Mouse (Mus musculus) heart, adult 2 months (tissue): ENCODE data around the gene Npas4. TPM values are rescaled to one million over a fixed set of nuclear protein-coding genes. Genes with fewer than 3 reads are reported as not detected.

ENCODE experiments used
- DNase-seq, 2 experiments: peaks; one replicate each; pipeline ENCODE4 v3.0.0; 2021
- H3K27ac ChIP-seq: fragments of 200-600 bp; 2 replicates; pipeline ENCODE4 v1.8.1; 2022
- H3K27me3 ChIP-seq: fragments of 200-500 bp; 2 replicates; pipeline ENCODE4 v1.6.1; 2012; ENCODE audit warnings: mild to moderate bottlenecking, low read length, inconsistent platforms, mixed read lengths; ENCODE audit not compliant: control insufficient read depth, insufficient read depth
- H3K36me3 ChIP-seq: fragments of 200-500 bp; 2 replicates; pipeline ENCODE4 v1.6.1; 2012; ENCODE audit warnings: low read length, inconsistent platforms; ENCODE audit not compliant: control insufficient read depth, insufficient read depth
- H3K4me1 ChIP-seq: fragments of 200-500 bp; 2 replicates; pipeline ENCODE4 v1.6.1; 2011; ENCODE audit warnings: low read length; ENCODE audit not compliant: control insufficient read depth, insufficient read depth
- H3K4me3 ChIP-seq: fragments of 200-600 bp; 2 replicates; pipeline ENCODE4 v1.8.1; 2022
- H3K79me2 ChIP-seq: fragments of 200-500 bp; replicated peaks from 2 replicates; pipeline ENCODE4 v1.6.1; 2012; ENCODE audit warnings: mild to moderate bottlenecking, inconsistent platforms, low read length, moderate library complexity, mixed read lengths; ENCODE audit not compliant: control insufficient read depth, insufficient read depth
- H3K9ac ChIP-seq: fragments of 200-500 bp; 2 replicates; pipeline ENCODE4 v1.6.1; 2012; ENCODE audit warnings: low read depth, mild to moderate bottlenecking, control low read depth, inconsistent platforms, low read length, mixed read lengths
- CTCF ChIP-seq: fragments of 200-600 bp; IDR thresholded peaks from 2 replicates; pipeline ENCODE4 v1.8.1; 2022; ENCODE audit warnings: antibody characterized with exemption, mild to moderate bottlenecking, moderate library complexity
- EP300 ChIP-seq: fragments of 200-500 bp; IDR thresholded peaks from 2 replicates; pipeline ENCODE4 v1.6.1; 2011; ENCODE audit warnings: low read depth, low read length, control low read depth; ENCODE audit not compliant: insufficient read depth
- POLR2A ChIP-seq: fragments of 200-500 bp; IDR thresholded peaks from 2 replicates; pipeline ENCODE4 v1.6.1; 2011; ENCODE audit warnings: mild to moderate bottlenecking, low read depth, low read length, control low read depth; ENCODE audit not compliant: insufficient read depth
- WGBS: fragments of 180-500 bp; shearing (Covaris S2); methylation state at CpG from one replicate; pipeline ENCODE4 v1.1.7; 2018; 5-methylcytosine and 5-hydroxymethylcytosine counted together
- intact Hi-C: fragments of 180-260 bp; cut with DNase I; formaldehyde crosslinking; loops from one replicate; pipeline ENCODE4 v1.15.1; 2025
- polyA plus RNA-seq: library from polyadenylated mRNA; depleted of rRNA; stranded (reverse); fragments of >200 nt; gene quantifications from 2 replicates; pipeline ENCODE4 v1.2.3, GENCODE M21; 2012
- total RNA-seq, 2 experiments: library from RNA; stranded (reverse); gene quantifications; 2 replicates each; pipeline ENCODE4 v1.2.3; 2021

The Npas4 gene
- total and polyA plus RNA-seq, 3 experiments = 0.62 TPM; not detected in 2

DNA sequence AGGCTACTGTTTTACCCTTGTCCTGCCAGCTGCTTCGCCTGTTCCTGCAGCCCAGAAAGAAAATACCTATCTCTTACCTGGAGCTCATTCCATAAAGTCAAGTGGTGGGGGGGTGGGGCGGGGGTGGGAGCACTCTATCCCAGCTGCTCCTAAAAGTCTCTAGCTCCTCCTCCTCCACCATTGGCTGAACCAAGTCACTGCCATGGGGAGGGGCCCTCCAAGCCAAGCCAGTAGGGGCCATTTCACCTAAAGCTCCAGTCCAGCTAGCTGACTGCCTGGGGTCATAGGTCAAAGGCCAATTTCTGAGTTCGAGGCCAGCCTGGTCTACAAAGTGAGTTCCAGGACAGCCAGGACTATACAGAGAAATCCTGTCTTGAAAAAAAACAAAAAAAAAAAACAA is 42.6 kb upstream of the Npas4 start:
- no peak for DNase-seq
- intact Hi-C loops = no loop called here
- H3K36me3 ChIP-seq = no peaks in the 10 kb centered on the region
- H3K27ac ChIP-seq = no peak overlapping the region
- TF ChIP-seq EP300 (no peak), CTCF (no peak), POLR2A (no peak)
- H3K4me1 ChIP-seq = no peaks in the 10 kb centered on the region
- no peak overlapping the region for H3K4me3 ChIP-seq
- no peak overlapping the region for H3K9ac ChIP-seq
- 87% methylated on average over 3 of the region's 3 CpGs for WGBS
- no peaks in the 10 kb centered on the region for H3K79me2 ChIP-seq
- H3K27me3 ChIP-seq = no peaks in the 10 kb centered on the region

DNA sequence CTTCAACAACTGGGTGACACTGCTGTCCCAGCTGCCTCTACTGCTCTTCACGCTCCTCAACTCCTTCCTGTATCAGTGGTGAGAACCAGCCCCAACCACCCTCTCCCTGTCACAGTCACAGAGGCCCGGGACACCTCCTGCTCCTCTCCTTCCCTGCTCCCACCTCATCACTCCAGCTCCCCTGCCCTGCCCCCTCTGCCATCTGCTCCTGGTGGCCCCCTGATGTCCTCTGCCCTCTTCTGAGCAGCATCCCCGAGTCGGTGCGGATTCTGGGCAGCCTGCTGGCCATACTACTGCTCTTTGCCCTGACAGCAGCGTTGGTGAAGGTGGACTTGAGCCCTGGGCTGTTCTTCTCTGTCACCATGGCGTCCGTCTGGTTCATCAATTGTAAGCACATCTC is 36.0 kb upstream of the Npas4 start:
- H3K4me1 ChIP-seq = no peaks in the 10 kb centered on the region
- TF ChIP-seq EP300 (no peak), CTCF (no peak), POLR2A (no peak)
- no peak for DNase-seq
- 82% methylated on average over 8 of the region's 8 CpGs for WGBS
- H3K36me3 ChIP-seq = no peaks in the 10 kb centered on the region
- no peak overlapping the region for H3K4me3 ChIP-seq
- H3K9ac ChIP-seq = no peak overlapping the region
- no peak overlapping the region for H3K27ac ChIP-seq
- no peaks in the 10 kb centered on the region for H3K79me2 ChIP-seq
- intact Hi-C loops = no loop called here
- H3K27me3 ChIP-seq = no peaks in the 10 kb centered on the region

DNA sequence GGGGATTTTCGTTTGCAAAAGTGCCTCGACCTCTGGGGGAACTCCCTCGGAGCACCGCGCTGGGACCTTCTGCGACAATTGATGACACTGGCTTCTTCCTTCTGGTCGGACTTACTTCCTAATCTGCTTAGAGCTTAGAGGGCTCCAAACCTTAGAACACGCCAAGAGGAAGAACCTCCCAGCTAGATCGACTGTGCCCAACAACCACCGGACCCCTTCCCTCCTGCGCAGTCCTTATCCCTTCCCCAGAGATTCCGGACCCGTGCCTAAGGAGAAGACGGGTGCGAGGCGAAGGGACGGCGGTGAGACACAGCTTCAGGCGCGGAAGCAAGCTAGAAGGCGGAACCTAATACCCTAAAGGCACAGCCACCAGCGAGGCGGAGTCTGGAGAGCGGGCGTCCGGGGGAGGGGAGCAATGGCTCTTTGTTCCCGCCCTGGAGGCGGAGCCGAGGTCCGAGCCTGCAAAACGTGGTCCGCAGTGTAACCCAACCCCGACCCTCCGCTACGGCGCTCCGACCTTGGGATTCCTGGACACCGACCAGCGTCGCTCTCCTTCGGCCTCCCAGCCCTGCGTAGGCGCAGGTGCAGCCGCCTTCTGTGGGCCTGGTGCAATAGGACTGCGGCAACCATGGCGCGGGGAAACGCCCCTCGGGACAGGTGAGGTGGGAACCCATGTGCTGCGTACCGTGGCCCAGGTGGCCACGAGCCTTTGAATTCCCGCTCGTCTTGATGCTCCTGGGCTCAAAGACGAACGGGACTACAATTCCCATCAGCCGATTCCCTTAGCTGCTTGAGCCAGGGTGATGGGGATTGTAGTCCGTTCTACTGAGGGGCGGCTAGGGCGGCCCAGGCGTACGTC is 33.7 kb upstream of the Npas4 start, which contains the start of gene Slc29a2:
Gene Slc29a2 (plus strand): TSS at position 240 of the 859 bp plus-strand sequence.
- Histone ChIP-seq H3K4me1 (no peaks in the 10 kb centered on the region), H3K27ac (peak within 1 kb of the TSS; percentile 91), H3K27me3 (no peaks in the 10 kb centered on the region), H3K79me2 (no peaks in the 10 kb centered on the region), H3K4me3 (peak within 1 kb of the TSS; percentile 85), H3K9ac (peak within 1 kb of the TSS; percentile 74), H3K36me3 (no peaks in the 10 kb centered on the region)
- TF ChIP-seq CTCF (no peak), POLR2A (peak; percentile 98), EP300 (peak; percentile 44; the same call in 1 of the 2 replicates)
- DNase-seq = peak; percentile 94 to 95
- under 1% methylated on average over 62 of the region's 62 CpGs for WGBS
- intact Hi-C loops = no loop called here

DNA sequence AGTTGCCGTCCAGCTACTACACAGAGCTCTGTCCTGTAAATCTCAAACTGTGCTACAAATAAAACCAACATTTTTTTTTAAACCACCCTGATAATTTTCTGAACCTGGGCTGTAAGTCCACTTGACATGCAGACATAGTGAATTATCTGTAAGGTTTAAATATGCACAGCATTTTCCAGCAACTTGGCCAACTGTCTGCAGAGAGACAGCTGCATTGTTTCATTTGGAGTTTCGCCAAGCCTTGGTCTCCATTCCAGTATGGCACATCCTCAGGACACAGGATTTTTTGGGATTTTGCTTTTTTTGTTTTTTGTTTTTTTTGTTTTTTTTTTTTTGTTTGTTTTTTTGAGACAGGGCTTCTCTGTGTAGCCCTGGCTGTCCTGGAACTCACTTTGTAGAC is 31.3 kb upstream of the Npas4 start:
- intact Hi-C loops = no loop called here

DNA sequence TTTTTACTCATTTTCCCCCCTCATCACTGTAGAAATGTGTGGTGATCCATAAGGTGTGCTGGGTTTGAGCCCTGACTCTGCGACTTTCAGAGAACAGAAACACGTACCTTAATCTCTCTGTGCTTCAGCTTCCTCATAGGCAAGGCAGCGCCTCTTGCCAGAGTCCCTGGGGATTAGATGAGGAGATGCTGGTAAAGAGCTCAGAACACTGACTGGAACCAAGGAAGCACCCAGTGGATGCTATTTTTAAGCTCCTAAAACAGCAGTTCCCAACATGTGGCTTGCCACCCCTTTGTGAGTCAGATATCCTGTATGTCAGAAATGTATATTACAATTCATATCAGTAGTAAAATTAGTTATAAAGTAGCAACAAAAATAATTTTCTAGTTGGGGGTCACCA is 28.1 kb upstream of the Npas4 start:
- Histone ChIP-seq H3K79me2 (no peaks in the 10 kb centered on the region), H3K4me1 (peaks cover 1% of the 10 kb centered on the region), H3K27ac (no peak overlapping the region), H3K4me3 (no peak overlapping the region), H3K36me3 (no peaks in the 10 kb centered on the region), H3K9ac (no peak overlapping the region), H3K27me3 (no peaks in the 10 kb centered on the region)
- TF ChIP-seq CTCF (no peak), EP300 (no peak), POLR2A (no peak)
- no peak for DNase-seq
- intact Hi-C loops = no loop called here
- 74% methylated on average over 3 of the region's 3 CpGs for WGBS

More for the DNA sequence above, 31.3 kb upstream of the Npas4 start:
- Histone ChIP-seq H3K79me2 (no peaks in the 10 kb centered on the region), H3K36me3 (no peaks in the 10 kb centered on the region), H3K27me3 (no peaks in the 10 kb centered on the region), H3K4me3 (no peak overlapping the region), H3K4me1 (peaks cover 1% of the 10 kb centered on the region), H3K27ac (no peak overlapping the region), H3K9ac (no peak overlapping the region)
- no peak for DNase-seq
- TF ChIP-seq CTCF (no peak), POLR2A (no peak), EP300 (no peak)
- WGBS = 59% methylated on average over 2 of the region's 2 CpGs

DNA sequence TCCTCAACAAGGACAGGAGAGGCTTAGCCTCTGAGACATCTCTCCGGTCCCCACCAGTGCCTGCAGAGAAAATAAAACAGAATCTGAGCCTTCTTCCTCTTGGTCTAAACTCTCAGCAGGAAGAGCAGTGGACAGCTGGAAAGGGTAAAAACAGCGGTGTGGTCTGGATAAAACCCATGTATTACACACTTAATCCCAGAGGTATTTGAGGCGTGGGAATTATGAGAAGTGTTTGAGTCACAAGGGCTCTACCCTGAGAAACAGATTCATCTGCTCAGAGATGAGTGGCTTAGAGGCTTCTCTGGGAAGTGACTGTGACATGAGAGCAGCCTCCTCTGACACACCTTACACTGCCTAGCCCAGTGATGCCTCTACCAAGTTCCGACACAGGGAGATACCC is 27.5 kb upstream of the Npas4 start:
- WGBS = 74% methylated on average over 4 of the region's 4 CpGs
- no peak overlapping the region for H3K9ac ChIP-seq
- intact Hi-C loops = loop anchor here (2.0 kb wide), 1 partner anchor 55 kb away; no protein-coding TSS in a partner anchor
- no peaks in the 10 kb centered on the region for H3K27me3 ChIP-seq
- peaks cover 1% of the 10 kb centered on the region for H3K4me1 ChIP-seq
- no peak overlapping the region for H3K4me3 ChIP-seq
- no peak for TF ChIP-seq EP300
- no peak for TF ChIP-seq POLR2A
- no peak for TF ChIP-seq CTCF
- H3K36me3 ChIP-seq = no peaks in the 10 kb centered on the region
- no peak for DNase-seq
- no peaks in the 10 kb centered on the region for H3K79me2 ChIP-seq
- H3K27ac ChIP-seq = no peak overlapping the region
